Mouse (Mus musculus) forebrain, postnatal 0 days (tissue): ENCODE measurements around the gene Cdc27. TPM values are rescaled to one million over a fixed set of nuclear protein-coding genes. Genes with fewer than 3 reads are reported as not detected.

Experiments used
- ATAC-seq: fragments of 200-750 bp; cut with Nextera tagmentation; 2 replicates; pipeline ENCODE4 v1.8.0; 2017; ENCODE audit warnings: mild to moderate bottlenecking, moderate library complexity
- DNase-seq: peaks from one replicate; pipeline ENCODE4 v3.0.0-alpha.2; 2015
- H3K27ac ChIP-seq: fragments of 300-500 bp; sonication (generic); 2 replicates; pipeline ENCODE4 v1.5.1; 2014; ENCODE audit warnings: low read depth, mild to moderate bottlenecking, antibody characterized with exemption, low read length, moderate library complexity, mixed read lengths
- H3K27me3 ChIP-seq: fragments of 300-500 bp; sonication (generic); 2 replicates; pipeline ENCODE4 v1.6.1; 2014; ENCODE audit warnings: mild to moderate bottlenecking, low read length, mixed read lengths; ENCODE audit not compliant: insufficient read depth
- H3K36me3 ChIP-seq: fragments of 300-500 bp; sonication (generic); 2 replicates; pipeline ENCODE4 v1.6.1; 2014; ENCODE audit warnings: mild to moderate bottlenecking, moderate library complexity; ENCODE audit not compliant: insufficient read depth
- H3K4me1 ChIP-seq: fragments of 300-500 bp; sonication (generic); 2 replicates; pipeline ENCODE4 v1.6.1; 2014; ENCODE audit warnings: antibody characterized with exemption; ENCODE audit not compliant: insufficient read depth
- H3K4me2 ChIP-seq: fragments of 300-500 bp; sonication (generic); 2 replicates; pipeline ENCODE4 v1.6.1; 2014; ENCODE audit warnings: low read depth, mild to moderate bottlenecking, moderate library complexity
- H3K4me3 ChIP-seq: fragments of 300-500 bp; sonication (generic); 2 replicates; pipeline ENCODE4 v1.5.1; 2014; ENCODE audit warnings: low read depth, low read length, mixed read lengths
- H3K9ac ChIP-seq: fragments of 300-500 bp; sonication (generic); 2 replicates; pipeline ENCODE4 v1.6.1; 2014; ENCODE audit warnings: mild to moderate bottlenecking
- H3K9me3 ChIP-seq: fragments of 300-500 bp; sonication (generic); 2 replicates; pipeline ENCODE4 v1.6.1; 2016; ENCODE audit warnings: low read length
- CTCF ChIP-seq: sonication (generic); IDR thresholded peaks from 2 replicates; pipeline ENCODE4 v1.5.1; 2016; ENCODE audit warnings: antibody characterized with exemption, control low read depth, low read depth
- WGBS: fragments of 180-500 bp; shearing (Covaris S2); extraction: QIAGEN DNeasy Blood & Tissue Kit; methylation state at CpG from one replicate; pipeline ENCODE4 v1.1.7; 2014; 5-methylcytosine and 5-hydroxymethylcytosine counted together
- polyA plus RNA-seq: library from polyadenylated mRNA; unstranded; fragments of >200 nt; fragmentation: Nextera tagmentation; extraction: Ambion mirVana; gene quantifications from 2 replicates; pipeline ENCODE4 v1.2.1, GENCODE M21; 2015
- total RNA-seq: library from RNA; depleted of rRNA; stranded (reverse); fragments of >200 nt; gene quantifications from 2 replicates; pipeline ENCODE4 v1.2.3, GENCODE M21; 2014; rRNA removed

Cdc27 gene
- total RNA-seq (34.9 and 46.5 TPM in 2 replicates), polyA plus RNA-seq (23.3 and 33.2 TPM in 2 replicates)

GRCm38 (mm10) chr11:104550406-104550974, at the start of gene Cdc27, which contains the start of gene Myl4:
TSS of gene Cdc27 (minus strand) at chr11:104550620.
TSS of gene Myl4 (plus strand) at chr11:104550663.
- no peaks in the 10 kb centered on the region for H3K27me3 ChIP-seq
- no peaks in the 10 kb centered on the region for H3K9me3 ChIP-seq
- peak; percentile 98 for ATAC-seq

GRCm38 (mm10) chr11:104599265-104599945, 49.0 kb upstream of the Cdc27 start:
- H3K27ac ChIP-seq = no peak overlapping the region
- 72% methylated on average over 13 of the region's 13 CpGs for WGBS
- no peaks in the 10 kb centered on the region for H3K36me3 ChIP-seq
- DNase-seq (no peak), ATAC-seq (no peak)
- no peak overlapping the region for H3K4me2 ChIP-seq
- TF ChIP-seq CTCF = no peak
- H3K4me1 ChIP-seq = no peaks in the 10 kb centered on the region
- no peak overlapping the region for H3K9ac ChIP-seq
- H3K27me3 ChIP-seq = no peaks in the 10 kb centered on the region
- H3K4me3 ChIP-seq = no peak overlapping the region
- H3K9me3 ChIP-seq = no peaks in the 10 kb centered on the region

More at GRCm38 (mm10) chr11:104550406-104550974, at the start of gene Cdc27, which contains the start of gene Myl4:
- no peaks in the 10 kb centered on the region for H3K36me3 ChIP-seq
- H3K9ac ChIP-seq = peak within 1 kb of the TSS; percentile 98
- peak within 1 kb of the TSS; percentile 81 for H3K4me3 ChIP-seq
- TF ChIP-seq CTCF = peak; percentile 26; the same call in 1 of the 2 replicates
- peak within 1 kb of the TSS; percentile 78 for H3K4me2 ChIP-seq
- WGBS = under 1% methylated on average over 35 of the region's 35 CpGs
- peak within 1 kb of the TSS; percentile 87 for H3K27ac ChIP-seq
- H3K4me1 ChIP-seq = no peaks in the 10 kb centered on the region; the same call in 1 of the 2 replicates
- DNase-seq = peak; percentile 100

GRCm38 (mm10) chr11:104596365-104596764, 45.9 kb upstream of the Cdc27 start:
- TF ChIP-seq CTCF = no peak
- DNase-seq = no peak
- H3K9me3 ChIP-seq = no peaks in the 10 kb centered on the region
- no peak for ATAC-seq
- H3K9ac ChIP-seq = no peak overlapping the region
- no peaks in the 10 kb centered on the region for H3K36me3 ChIP-seq
- H3K4me3 ChIP-seq = no peak overlapping the region
- 87% methylated on average over 10 of the region's 10 CpGs for WGBS
- no peaks in the 10 kb centered on the region for H3K27me3 ChIP-seq
- no peaks in the 10 kb centered on the region for H3K4me1 ChIP-seq
- no peak overlapping the region for H3K27ac ChIP-seq
- no peak overlapping the region for H3K4me2 ChIP-seq

GRCm38 (mm10) chr11:104592066-104592835, 41.8 kb upstream of the Cdc27 start:
- ATAC-seq (no peak), DNase-seq (no peak)
- Histone ChIP-seq H3K27me3 (no peaks in the 10 kb centered on the region), H3K4me1 (no peaks in the 10 kb centered on the region), H3K4me2 (no peak overlapping the region), H3K9ac (no peak overlapping the region), H3K36me3 (no peaks in the 10 kb centered on the region), H3K27ac (no peak overlapping the region), H3K4me3 (no peak overlapping the region), H3K9me3 (0 out of 2 replicates have a peak, but pooled peaks cover 6% of the 10 kb centered on the region)
- 86% methylated on average over 13 of the region's 13 CpGs for whole genome bisulfite sequencing
- no peak for TF ChIP-seq CTCF

GRCm38 (mm10) chr11:104590148-104590547, 39.7 kb upstream of the Cdc27 start:
- H3K36me3 ChIP-seq = no peaks in the 10 kb centered on the region
- H3K9me3 ChIP-seq = 0 out of 2 replicates have a peak, but pooled peaks cover 6% of the 10 kb centered on the region
- no peak overlapping the region for H3K4me3 ChIP-seq
- peak; percentile 94 for TF ChIP-seq CTCF
- ATAC-seq (peak; percentile 85), DNase-seq (peak; percentile 88)
- no peaks in the 10 kb centered on the region for H3K4me1 ChIP-seq
- H3K4me2 ChIP-seq = no peak overlapping the region
- H3K27me3 ChIP-seq = no peaks in the 10 kb centered on the region
- H3K9ac ChIP-seq = no peak overlapping the region
- WGBS = 5% methylated on average over 8 of the region's 8 CpGs
- no peak overlapping the region for H3K27ac ChIP-seq

GRCm38 (mm10) chr11:104589570-104589969, 39.1 kb upstream of the Cdc27 start:
- no peaks in the 10 kb centered on the region for H3K27me3 ChIP-seq
- WGBS = 83% methylated on average over 1 of the region's 1 CpGs
- no peak overlapping the region for H3K27ac ChIP-seq
- no peak overlapping the region for H3K4me3 ChIP-seq
- ATAC-seq = no peak
- no peaks in the 10 kb centered on the region for H3K36me3 ChIP-seq
- no peak overlapping the region for H3K9ac ChIP-seq
- H3K9me3 ChIP-seq = 0 out of 2 replicates have a peak, but pooled peaks cover 6% of the 10 kb centered on the region
- TF ChIP-seq CTCF = no peak
- no peaks in the 10 kb centered on the region for H3K4me1 ChIP-seq
- H3K4me2 ChIP-seq = no peak overlapping the region
- DNase-seq = no peak
